Mouse (Mus musculus): Measurements from ENCODE around the gene Rusc2.

The Rusc2 gene

DNA sequence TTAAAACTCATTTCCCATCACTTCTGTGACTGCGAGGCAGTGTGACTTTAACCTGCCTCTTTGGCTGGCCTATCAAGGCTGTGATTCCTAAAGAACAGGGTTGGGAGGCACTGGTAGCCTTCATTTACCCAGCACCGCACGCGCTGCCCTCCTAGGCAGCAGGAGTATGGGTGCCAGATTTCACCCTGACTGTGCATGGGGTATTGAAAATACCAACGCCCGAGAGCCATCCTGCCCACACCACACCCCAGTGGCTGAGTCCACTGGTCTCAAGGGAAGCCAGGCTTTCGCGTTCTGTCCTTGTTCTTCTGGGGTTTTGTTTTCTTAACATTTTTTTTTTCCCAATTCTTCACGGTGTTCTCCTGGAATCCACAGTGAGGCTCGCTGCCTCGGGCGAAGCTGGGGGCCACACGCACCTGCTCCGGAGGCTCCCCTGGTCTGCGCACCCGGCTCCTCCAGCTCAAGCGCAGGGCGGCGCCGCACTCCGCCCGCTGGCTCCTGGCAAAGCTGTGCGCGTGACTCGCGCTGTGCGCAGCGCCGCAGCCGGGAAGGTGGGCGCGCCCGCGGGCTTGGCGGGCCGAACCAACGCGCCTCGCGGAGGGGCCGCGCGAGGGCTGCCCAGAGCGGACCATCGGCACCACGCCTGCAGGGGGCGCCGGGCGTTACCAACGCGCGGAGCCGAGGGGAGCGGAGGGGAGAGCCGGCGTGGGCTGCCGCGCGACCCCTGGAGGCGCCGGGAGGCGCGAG lies at the start of gene Rusc2:
TSS of gene Rusc2 (plus strand) at position 572 of the 747 bp plus-strand sequence.
- DNase-seq (ENCODE audit: low spot score), result peak; percentile 83

GRCm38 (mm10) chr4:43334771-43335170 lies 47.0 kb upstream of the Rusc2 start:
- DNase-seq (ENCODE audit: low spot score), result no peak

- no peak for DNase-seq (ENCODE audit: low spot score)
Observed at GRCm38 (mm10) chr4:43336176-43336575, 45.6 kb upstream of the Rusc2 start.

- DNase-seq (ENCODE audit: low spot score), result no peak
Observed at GRCm38 (mm10) chr4:43340096-43340804, 41.5 kb upstream of the Rusc2 start.

- peak; percentile 16 for DNase-seq (ENCODE audit: low spot score)
Observed at GRCm38 (mm10) chr4:43341276-43341891, 40.4 kb upstream of the Rusc2 start.

DNA sequence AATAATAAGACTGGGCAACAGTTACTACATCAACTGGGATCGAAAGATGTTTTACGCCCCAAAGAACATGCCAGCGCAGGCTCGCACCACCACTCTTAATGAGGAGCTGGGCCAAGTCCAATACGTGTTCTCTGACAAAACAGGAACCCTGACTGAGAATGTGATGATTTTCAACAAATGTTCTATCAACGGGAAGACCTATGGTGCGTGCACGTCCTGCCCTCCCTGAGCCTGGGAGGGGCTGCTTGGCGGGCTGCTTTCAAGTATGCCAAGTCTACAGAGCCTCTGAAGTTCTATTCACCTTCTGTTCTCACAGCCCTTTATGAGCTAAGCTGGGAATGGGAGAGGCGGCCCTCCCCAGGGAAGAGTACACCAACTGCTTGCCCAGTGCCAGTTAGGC lies 39.3 kb upstream of the Rusc2 start:
- no peak for DNase-seq (ENCODE audit: low spot score)

GRCm38 (mm10) chr4:43344932-43345331 lies 36.8 kb upstream of the Rusc2 start:
- no peak for DNase-seq (ENCODE audit: low spot score)

DNA sequence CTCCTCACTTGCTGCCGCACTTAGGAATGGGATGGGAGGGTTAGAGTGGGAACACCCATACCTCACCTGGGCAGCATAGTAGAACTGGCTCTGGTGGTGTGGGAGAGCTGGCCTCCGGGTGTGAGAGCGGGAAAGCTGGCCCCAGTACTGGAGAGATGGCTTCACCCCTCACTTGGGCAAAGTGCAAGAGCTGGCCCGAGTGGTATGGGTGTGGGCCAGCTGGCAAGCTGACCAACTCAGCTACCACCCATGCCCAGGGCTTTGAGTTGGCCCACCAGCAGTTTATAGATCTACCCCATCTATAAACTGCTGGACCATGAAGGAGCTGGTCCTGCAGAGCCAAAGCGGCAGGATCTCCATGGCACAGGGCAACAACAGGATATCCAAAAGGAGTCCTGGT lies 32.6 kb upstream of the Rusc2 start:
- no peak for DNase-seq (ENCODE audit: low spot score)

- no peak for DNase-seq (ENCODE audit: low spot score)
Observed at GRCm38 (mm10) chr4:43350038-43350560, 31.7 kb upstream of the Rusc2 start.

GRCm38 (mm10) chr4:43353662-43354061 lies 28.1 kb upstream of the Rusc2 start:
- DNase-seq (ENCODE audit: low spot score), result no peak

- no peak for DNase-seq (ENCODE audit: low spot score)
Observed at GRCm38 (mm10) chr4:43364914-43365560, 16.7 kb upstream of the Rusc2 start.

DNA sequence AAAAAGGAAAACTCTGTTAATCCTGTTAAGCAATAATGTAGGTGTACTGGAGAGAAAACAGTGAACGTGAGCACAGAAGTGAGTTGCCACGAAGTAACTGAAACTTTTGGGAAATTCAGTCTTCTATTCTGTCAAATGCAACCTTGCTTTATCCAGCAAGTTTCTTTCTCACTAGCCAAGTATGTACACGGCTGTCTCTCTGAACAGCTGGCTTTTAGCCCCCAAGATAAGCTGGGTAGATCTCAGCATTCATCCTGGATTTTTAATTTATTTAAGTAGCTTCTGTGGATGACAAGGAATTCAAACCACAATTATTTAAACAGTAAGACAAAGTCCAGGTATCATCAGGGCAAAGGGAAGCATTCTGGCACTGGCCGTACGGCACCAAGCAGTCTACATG lies 14.5 kb upstream of the Rusc2 start:
- no peak for DNase-seq (ENCODE audit: low spot score)

DNA sequence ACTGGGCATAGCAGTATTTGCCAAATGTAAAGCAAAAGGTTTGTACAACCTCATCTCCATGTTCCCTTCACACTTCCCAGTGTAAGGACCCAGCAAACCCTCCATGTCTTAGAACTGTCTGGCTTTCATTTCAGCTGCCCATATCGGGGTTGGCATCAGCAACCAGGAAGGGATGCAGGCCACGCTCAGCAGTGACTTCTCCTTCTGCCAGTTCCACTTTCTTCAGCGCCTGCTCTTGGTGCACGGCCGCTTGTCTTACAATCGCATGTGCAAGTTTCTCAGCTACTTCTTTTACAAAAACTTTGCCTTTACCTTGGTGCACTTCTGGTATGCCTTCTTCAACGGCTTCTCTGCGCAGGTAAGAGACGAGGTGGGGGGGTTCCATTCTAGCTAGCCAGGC lies 14.0 kb upstream of the Rusc2 start:
- DNase-seq (ENCODE audit: low spot score), result no peak

DNA sequence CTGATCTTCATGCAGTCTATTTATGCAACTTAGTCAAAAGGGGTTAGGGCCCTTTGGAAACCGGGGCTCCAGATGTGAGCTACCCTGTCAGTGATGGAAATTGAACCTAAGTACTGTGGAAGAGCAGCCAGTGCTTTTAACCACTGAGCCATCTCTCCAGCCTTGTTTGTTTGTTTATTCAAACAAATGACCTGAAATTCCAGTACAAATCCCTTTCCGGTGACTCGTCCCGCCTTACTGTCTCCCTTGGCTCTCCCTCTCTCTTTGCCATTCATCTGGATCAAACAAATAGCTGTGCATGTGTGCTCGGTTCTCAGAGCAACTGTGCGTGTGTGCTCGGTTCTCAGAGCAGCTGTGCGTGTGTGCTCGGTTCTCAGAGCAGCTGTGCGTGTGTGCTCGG lies 10.4 kb upstream of the Rusc2 start:
- DNase-seq (ENCODE audit: low spot score), result no peak

DNA sequence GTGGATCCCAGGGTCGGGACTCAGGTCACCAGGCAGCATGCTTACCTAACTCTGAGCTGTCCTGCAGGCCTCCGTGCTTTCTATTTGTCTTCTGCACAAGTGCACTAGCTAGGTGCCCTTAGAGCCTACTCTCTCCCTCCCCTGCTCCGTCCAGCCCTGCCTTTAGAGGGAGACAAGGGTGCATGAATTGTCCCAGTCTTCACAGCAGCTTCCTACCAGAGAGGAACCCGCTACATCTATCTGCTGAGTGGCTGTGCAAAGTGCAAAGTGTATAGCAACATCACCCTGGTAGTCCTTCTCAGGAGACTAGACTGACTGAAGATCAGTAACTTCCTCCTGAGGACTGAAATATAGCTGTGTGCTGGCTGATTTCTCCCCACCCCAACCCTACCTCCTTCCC lies 9.6 kb upstream of the Rusc2 start:
- no peak for DNase-seq (ENCODE audit: low spot score)

GRCm38 (mm10) chr4:43374266-43374665 lies 7.5 kb upstream of the Rusc2 start:
- no peak for DNase-seq (ENCODE audit: low spot score)

DNA sequence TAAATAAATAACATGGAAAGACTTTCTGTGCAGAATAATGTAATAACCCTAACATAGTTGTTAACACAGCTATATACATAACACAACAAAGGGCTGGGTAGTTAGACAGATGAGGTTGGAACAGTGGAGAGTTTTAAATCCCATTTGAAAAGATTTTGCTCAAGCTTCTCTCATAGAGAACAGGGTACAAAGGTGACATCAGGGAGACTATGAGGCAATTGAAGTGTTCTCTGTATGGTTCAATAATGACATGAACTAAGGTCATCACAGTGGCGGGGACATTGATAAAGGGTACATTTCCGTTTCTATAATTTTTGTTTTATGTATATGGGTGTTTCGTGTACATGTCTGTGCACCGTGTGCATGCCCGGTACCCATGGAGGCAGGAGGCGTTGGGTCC lies 2.2 kb upstream of the Rusc2 start:
- DNase-seq (ENCODE audit: low spot score), result no peak

- DNase-seq (ENCODE audit: low spot score), result no peak
Observed at GRCm38 (mm10) chr4:43380951-43381350, 828 bp upstream of the Rusc2 start.

DNA sequence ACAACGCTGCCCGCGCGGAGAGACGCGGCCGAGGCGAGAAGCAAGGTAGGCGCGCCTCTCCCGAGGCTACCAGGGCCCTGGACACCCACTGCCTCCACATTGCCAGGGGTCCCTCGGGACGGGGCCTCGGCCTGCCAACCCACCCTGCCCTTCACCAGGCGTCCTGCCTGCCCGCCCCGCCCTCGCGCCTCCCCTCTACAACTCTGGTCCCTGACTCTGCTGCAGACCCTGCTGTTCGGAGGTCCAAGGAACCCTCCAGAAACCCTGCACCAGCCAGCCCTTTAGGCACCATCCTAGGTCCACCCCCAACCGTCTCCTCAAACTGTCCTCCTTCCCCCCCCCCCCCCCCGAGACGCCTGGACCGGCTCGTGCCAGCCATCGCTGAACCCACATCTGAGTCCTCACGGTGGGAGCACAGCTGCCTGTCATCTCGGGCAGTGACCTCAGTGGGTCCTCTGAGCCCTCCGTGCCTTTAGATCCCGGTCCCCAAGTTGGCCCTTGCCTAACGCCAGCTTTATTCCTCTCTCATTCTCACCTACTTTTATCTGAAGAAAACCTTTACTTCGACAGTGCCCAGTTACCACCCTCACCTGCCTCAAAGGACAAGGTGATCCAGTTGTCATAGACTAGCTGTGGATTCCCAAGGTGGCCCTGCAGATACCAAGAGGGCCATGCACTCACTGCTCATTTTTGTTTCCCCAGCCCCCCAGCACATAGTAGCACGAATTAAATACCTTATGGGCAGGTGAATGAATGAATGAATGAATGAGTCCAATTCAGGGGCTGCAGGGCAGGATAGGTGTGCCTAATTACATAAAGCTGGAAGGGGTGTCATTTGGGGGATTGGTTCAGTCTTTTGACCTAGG lies 609 bp downstream of the Rusc2 start:
- DNase-seq (ENCODE audit: low spot score), result no peak

DNA sequence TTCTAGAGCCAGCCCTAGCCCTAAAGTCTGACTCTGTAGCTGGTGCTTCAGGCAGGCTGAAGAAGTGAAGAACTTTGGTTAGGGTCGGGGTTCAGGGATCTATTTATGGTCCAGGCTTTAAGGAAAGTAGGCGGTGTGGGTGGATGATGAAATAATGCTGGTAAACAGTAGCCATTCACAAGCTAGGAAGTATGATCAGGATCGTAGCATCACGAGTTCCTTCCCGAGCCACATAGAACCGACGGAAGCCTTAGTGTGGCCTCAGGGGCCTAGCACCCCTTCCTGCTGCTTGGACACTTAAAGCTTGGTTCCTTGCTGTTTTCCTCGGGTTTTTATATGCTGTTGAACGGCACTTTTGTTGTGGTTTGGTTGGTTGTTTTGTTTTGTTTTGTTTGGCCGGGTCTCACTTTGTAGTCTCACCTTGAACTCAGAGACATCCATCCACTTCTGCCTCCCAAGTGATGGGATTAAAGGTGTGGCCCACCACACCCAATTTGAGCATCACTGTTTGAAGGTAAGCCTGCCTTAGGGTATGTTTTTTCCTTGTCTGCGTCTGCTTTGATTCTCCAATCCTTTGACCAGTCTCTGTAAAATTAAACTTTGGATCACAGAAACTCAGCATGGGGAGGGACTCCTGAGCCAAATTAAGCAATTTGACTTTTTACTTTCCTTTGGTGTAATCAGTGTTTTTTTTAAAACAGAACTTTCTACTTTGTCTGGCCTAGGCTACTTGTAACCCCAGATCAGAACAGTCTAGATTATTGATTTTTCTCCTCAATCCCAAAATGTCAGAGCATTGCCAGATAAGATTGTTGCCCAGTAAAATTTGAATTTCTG lies 1.7 kb downstream of the Rusc2 start:
- DNase-seq (ENCODE audit: low spot score), result no peak

- no peak for DNase-seq (ENCODE audit: low spot score)
Observed at GRCm38 (mm10) chr4:43384083-43384460, 2.3 kb downstream of the Rusc2 start.

All from embryo, embryonic 10 days (tissue).